Mouse (Mus musculus): ENCODE results near the gene Egf. TPM values are rescaled to one million over a fixed set of nuclear protein-coding genes. Genes with fewer than 3 reads are reported as not detected.

The Egf gene
- polyA plus RNA-seq, 1 experiment = 0.83 TPM

GRCm38 (mm10) chr3:129692816-129693215 lies 62.3 kb downstream of the Egf start:
- H3K4me1 ChIP-seq (ENCODE audit: control insufficient read depth, insufficient read depth, insufficient read length, low read length) = no peaks in the 10 kb centered on the region
- no peak overlapping the region for H3K27ac ChIP-seq (replicated peaks; ENCODE audit: low read depth, low read length)
- no peak overlapping the region for H3K4me3 ChIP-seq (ENCODE audit: insufficient read depth, low read depth, low read length)

GRCm38 (mm10) chr3:129687429-129687828 lies 67.7 kb downstream of the Egf start:
- no peak overlapping the region for H3K4me3 ChIP-seq (ENCODE audit: insufficient read depth, low read depth, low read length)
- no peaks in the 10 kb centered on the region for H3K4me1 ChIP-seq (ENCODE audit: control insufficient read depth, insufficient read depth, insufficient read length, low read length)
- H3K27ac ChIP-seq (replicated peaks; ENCODE audit: low read depth, low read length) = no peak overlapping the region

GRCm38 (mm10) chr3:129686698-129687333 lies 68.3 kb downstream of the Egf start:
- no peak overlapping the region for H3K4me3 ChIP-seq (ENCODE audit: insufficient read depth, low read depth, low read length)
- H3K4me1 ChIP-seq (ENCODE audit: control insufficient read depth, insufficient read depth, insufficient read length, low read length) = no peaks in the 10 kb centered on the region
- no peak overlapping the region for H3K27ac ChIP-seq (replicated peaks; ENCODE audit: low read depth, low read length)

DNA sequence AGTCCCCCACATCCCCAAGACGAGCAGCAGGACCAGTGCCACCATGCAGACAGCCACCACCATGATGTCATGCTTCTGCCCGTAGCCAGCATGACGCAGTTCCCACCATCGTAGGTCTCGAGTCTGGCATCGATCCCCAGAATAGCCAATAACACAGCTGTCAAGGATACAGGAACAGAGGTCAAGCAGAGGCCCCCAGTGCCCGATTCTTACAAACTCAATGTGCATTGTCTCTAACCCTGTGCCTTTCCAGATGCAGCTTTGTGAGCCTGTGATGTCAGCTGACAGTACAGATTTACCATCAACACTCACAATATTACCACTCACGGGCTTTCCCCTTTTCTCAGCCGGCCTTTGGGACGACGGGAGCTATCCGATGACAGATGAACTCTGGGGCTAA lies 68.9 kb downstream of the Egf start:
- Histone ChIP-seq H3K4me1 (ENCODE audit: control insufficient read depth, insufficient read depth, insufficient read length, low read length) (no peaks in the 10 kb centered on the region), H3K27ac (replicated peaks; ENCODE audit: low read depth, low read length) (no peak overlapping the region), H3K4me3 (ENCODE audit: insufficient read depth, low read depth, low read length) (no peak overlapping the region)

DNA sequence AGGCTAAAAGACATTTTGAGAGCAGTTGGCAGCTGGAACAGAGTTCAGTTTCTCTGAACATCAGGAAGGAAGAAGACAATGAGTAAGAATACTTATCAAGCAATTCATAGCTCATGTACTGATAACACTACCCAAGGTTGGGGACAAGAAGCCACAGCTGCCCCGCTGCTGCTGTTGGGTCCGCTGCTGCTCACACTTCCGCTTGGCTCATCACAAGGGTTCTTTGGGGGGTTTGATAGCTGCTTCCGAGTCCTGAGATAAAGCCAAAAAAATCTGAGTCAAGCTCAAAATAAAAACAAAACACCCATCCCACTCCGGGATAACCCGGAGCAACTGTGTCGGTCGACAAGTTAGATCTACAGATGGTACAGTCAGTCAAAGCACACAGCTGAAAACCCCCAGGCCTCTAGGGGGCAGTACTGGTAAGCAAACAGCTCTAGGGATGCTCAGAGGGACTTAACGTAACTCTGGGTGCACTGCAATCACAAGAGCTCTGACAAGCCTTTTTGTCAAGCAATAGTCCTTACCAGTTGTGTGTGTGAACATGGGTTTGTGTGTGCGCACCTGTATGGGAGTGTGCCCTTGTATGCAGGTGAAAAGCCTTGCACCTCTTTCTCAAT lies 71.9 kb downstream of the Egf start:
- Histone ChIP-seq H3K4me3 (ENCODE audit: insufficient read depth, low read depth, low read length) (no peak overlapping the region), H3K4me1 (ENCODE audit: control insufficient read depth, insufficient read depth, insufficient read length, low read length) (no peaks in the 10 kb centered on the region), H3K27ac (replicated peaks; ENCODE audit: low read depth, low read length) (no peak overlapping the region)

GRCm38 (mm10) chr3:129682389-129682788 lies 72.7 kb downstream of the Egf start:
- no peak overlapping the region for H3K27ac ChIP-seq (replicated peaks; ENCODE audit: low read depth, low read length)
- no peak overlapping the region for H3K4me3 ChIP-seq (ENCODE audit: insufficient read depth, low read depth, low read length)
- no peaks in the 10 kb centered on the region for H3K4me1 ChIP-seq (ENCODE audit: control insufficient read depth, insufficient read depth, insufficient read length, low read length)

GRCm38 (mm10) chr3:129681841-129682240 lies 73.3 kb downstream of the Egf start:
- H3K4me3 ChIP-seq (ENCODE audit: insufficient read depth, low read depth, low read length) = no peak overlapping the region
- no peak overlapping the region for H3K27ac ChIP-seq (replicated peaks; ENCODE audit: low read depth, low read length)
- no peaks in the 10 kb centered on the region for H3K4me1 ChIP-seq (ENCODE audit: control insufficient read depth, insufficient read depth, insufficient read length, low read length)

DNA sequence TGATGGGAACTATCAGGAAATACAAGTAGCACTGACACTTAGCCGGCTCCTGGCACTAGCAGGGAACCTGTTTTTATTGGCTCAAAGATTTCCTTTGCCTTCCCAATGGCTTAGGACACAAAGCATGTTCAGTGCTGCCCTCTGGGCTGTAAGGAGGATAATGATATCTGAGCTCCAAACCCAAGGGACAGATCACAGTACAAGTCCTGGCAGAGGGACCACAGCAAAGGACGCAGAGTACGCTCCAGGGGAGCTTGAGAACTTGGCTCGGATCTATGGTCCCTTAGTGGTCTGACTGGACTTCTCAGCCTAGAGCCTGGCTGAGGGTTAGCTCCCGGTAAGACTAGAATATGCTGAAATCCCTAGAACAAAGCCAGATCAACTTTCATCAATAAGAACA lies 74.9 kb downstream of the Egf start:
- Histone ChIP-seq H3K4me3 (ENCODE audit: insufficient read depth, low read depth, low read length) (no peak overlapping the region), H3K27ac (replicated peaks; ENCODE audit: low read depth, low read length) (no peak overlapping the region), H3K4me1 (ENCODE audit: control insufficient read depth, insufficient read depth, insufficient read length, low read length) (no peaks in the 10 kb centered on the region)

DNA sequence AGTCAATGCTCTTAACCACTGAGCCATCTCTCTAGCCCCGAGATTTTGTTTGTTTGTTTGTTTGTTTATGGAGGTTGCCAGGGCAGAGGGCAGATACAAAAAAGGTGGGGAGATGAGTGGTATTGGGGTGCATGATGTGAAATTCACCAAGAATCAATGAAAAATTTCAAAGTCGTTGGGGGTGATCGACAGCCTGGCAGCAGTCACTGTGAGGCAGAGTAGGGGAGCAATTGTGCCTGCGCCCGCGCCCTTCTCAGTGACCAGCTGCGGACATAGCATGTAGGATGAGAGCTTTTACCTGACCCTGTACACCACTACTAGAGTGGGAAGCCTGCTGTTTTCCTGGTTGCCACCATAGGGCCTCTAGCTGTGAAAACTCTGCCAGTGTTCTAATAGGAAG lies 79.2 kb downstream of the Egf start:
- Histone ChIP-seq H3K4me1 (ENCODE audit: control insufficient read depth, insufficient read depth, insufficient read length, low read length) (no peaks in the 10 kb centered on the region), H3K27ac (replicated peaks; ENCODE audit: low read depth, low read length) (no peak overlapping the region), H3K4me3 (ENCODE audit: insufficient read depth, low read depth, low read length) (no peak overlapping the region)

DNA sequence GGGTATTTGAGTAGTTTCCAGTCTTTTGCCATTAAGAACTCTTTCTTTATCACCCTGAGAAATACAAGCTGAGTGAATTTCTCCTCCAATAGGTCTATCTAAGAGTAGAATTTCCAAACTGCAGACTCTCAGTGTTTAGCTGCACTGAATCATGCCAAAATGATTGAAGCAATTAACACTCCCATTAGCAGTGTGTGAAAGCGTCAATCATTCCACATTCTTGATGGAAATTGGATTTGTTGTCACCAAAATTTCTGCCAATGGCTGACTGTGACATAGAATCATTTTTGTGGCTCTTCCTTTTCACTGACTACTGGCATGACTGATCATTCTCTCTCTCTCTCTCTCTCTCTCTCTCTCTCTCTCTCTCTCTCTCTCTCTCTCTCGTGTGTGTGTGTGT lies 91.2 kb downstream of the Egf start:
- H3K4me3 ChIP-seq (ENCODE audit: insufficient read depth, low read depth, low read length) = no peak overlapping the region

GRCm38 (mm10) chr3:129658776-129659175 lies 96.3 kb downstream of the Egf start:
- H3K4me1 ChIP-seq (ENCODE audit: control insufficient read depth, insufficient read depth, insufficient read length, low read length) = no peaks in the 10 kb centered on the region
- no peak overlapping the region for H3K27ac ChIP-seq (replicated peaks; ENCODE audit: low read depth, low read length)
- no peak overlapping the region for H3K4me3 ChIP-seq (ENCODE audit: insufficient read depth, low read depth, low read length)

More for the DNA sequence above, 91.2 kb downstream of the Egf start:
- Histone ChIP-seq H3K27ac (replicated peaks; ENCODE audit: low read depth, low read length) (no peak overlapping the region), H3K4me1 (ENCODE audit: control insufficient read depth, insufficient read depth, insufficient read length, low read length) (no peaks in the 10 kb centered on the region)

DNA sequence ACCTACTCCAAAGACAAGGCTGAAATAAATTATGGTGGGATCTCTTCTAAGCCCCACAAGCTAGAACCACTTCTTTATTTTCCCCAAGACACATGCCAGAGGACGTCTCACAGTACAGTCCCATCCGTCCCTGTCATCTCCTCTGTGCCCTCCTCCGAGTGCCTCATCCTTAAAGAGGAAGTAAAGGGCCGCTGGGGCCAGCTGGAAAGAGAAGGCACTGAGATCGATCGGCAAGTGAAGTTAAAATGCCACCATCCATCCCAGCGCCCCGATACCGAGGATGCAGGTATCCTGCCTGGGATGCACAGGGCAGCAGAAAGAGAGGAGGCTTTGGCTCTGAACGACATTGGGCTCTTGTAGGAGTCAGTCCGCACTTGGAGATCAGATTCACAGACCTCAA lies 97.3 kb downstream of the Egf start:
- H3K27ac ChIP-seq (replicated peaks; ENCODE audit: low read depth, low read length) = no peak overlapping the region
- no peak overlapping the region for H3K4me3 ChIP-seq (ENCODE audit: insufficient read depth, low read depth, low read length)
- no peaks in the 10 kb centered on the region for H3K4me1 ChIP-seq (ENCODE audit: control insufficient read depth, insufficient read depth, insufficient read length, low read length)

- H3K27ac ChIP-seq (replicated peaks; ENCODE audit: low read depth, low read length) = no peak overlapping the region
- no peak overlapping the region for H3K4me3 ChIP-seq (ENCODE audit: insufficient read depth, low read depth, low read length)
- H3K4me1 ChIP-seq (ENCODE audit: control insufficient read depth, insufficient read depth, insufficient read length, low read length) = no peaks in the 10 kb centered on the region
Observed at GRCm38 (mm10) chr3:129657222-129657621, 97.9 kb downstream of the Egf start.

GRCm38 (mm10) chr3:129656540-129656939 lies 98.6 kb downstream of the Egf start:
- H3K27ac ChIP-seq (replicated peaks; ENCODE audit: low read depth, low read length) = no peak overlapping the region
- H3K4me3 ChIP-seq (ENCODE audit: insufficient read depth, low read depth, low read length) = no peak overlapping the region
- no peaks in the 10 kb centered on the region for H3K4me1 ChIP-seq (ENCODE audit: control insufficient read depth, insufficient read depth, insufficient read length, low read length)

DNA sequence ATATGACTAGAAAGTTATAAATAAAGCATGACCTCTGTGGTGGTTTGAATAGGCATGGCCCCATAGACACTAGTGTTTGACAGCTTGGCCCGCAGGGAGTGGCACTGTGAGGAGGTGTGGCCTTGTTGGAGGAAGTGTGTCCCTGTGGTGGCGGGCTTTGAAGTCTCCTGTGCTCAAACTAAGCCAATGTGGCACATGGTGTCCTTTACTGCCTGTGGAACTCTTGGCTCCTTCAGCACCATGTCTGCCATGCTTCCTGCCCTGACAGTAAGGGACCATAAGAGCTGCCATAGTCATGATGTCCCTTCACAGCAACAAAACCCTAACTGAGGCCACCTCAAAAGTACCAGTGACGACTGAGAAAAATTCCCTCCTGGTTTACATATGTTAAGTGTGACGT lies 102.6 kb downstream of the Egf start:
- Histone ChIP-seq H3K4me1 (ENCODE audit: control insufficient read depth, insufficient read depth, insufficient read length, low read length) (no peaks in the 10 kb centered on the region), H3K4me3 (ENCODE audit: insufficient read depth, low read depth, low read length) (no peak overlapping the region), H3K27ac (replicated peaks; ENCODE audit: low read depth, low read length) (no peak overlapping the region)

DNA sequence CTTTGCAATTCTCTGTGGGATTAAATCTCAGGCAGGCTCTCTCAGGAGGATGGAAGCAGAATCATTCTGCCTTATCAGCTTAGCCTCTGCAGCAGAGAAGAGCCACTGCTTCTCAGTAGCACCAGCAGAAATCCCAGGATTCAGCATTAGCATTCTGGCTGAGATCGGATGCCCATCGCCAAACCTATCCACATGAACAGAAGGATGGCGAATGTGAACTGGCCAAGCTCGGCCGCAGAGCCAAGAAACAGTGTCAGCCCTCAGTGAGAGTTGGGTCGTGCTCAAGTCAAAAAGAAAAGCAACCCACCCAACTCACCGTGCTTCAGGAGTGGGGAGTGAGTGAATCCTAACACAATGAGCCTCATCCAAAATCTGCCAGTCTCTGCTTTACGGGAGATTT lies 103.4 kb downstream of the Egf start:
- Histone ChIP-seq H3K27ac (replicated peaks; ENCODE audit: low read depth, low read length) (no peak overlapping the region), H3K4me3 (ENCODE audit: insufficient read depth, low read depth, low read length) (no peak overlapping the region)

More for the DNA sequence above, 103.4 kb downstream of the Egf start:
- H3K4me1 ChIP-seq (ENCODE audit: control insufficient read depth, insufficient read depth, insufficient read length, low read length) = no peaks in the 10 kb centered on the region

Measured in brown adipose tissue, adult 24 weeks (tissue).